Mouse (Mus musculus): Measurements from ENCODE around the gene Olfr872. TPM values are rescaled to one million over a fixed set of nuclear protein-coding genes. Genes with fewer than 3 reads are reported as not detected.
"Not testable (repeated sequence)": the region's sequence is repeated elsewhere in the genome, so short reads cannot be mapped to it uniquely, and the experiment has no call there.

Olfr872 gene
- not detected in 2 replicates for polyA plus RNA-seq (2012; rRNA removed)

GRCm38 (mm10) chr9:20236819-20237218 is at the start of gene Olfr872:
Olfr872 (plus strand) TSS chr9:20237119.
- Histone ChIP-seq H3K27ac (ENCODE audit: insufficient read depth, low read length) (no peak within 1 kb of the TSS), H3K4me3 (replicated peaks; ENCODE audit: insufficient read depth, low read depth, low read length) (no peak within 1 kb of the TSS), H3K27me3 (ENCODE audit: control insufficient read depth, insufficient read depth, low read length) (no peaks in the 10 kb centered on the region), H3K4me1 (ENCODE audit: control insufficient read depth, insufficient read depth, low read length) (no peaks in the 10 kb centered on the region)
- no peak for DNase-seq
- TF ChIP-seq POLR2A (IDR thresholded peaks at IDR 0.05; ENCODE audit: borderline replicate concordance, insufficient read depth, low read length) (no peak), CTCF (IDR thresholded peaks at IDR 0.05; ENCODE audit: borderline replicate concordance, insufficient read depth, low read depth, low read length) (no peak)

GRCm38 (mm10) chr9:20202131-20202530 is 34.8 kb upstream of the Olfr872 start:
- no peak for DNase-seq
- Histone ChIP-seq H3K27ac (ENCODE audit: insufficient read depth, low read length) (no peak overlapping the region), H3K4me1 (ENCODE audit: control insufficient read depth, insufficient read depth, low read length) (no peaks in the 10 kb centered on the region), H3K27me3 (ENCODE audit: control insufficient read depth, insufficient read depth, low read length) (no peaks in the 10 kb centered on the region), H3K4me3 (replicated peaks; ENCODE audit: insufficient read depth, low read depth, low read length) (no peak overlapping the region)
- TF ChIP-seq CTCF (IDR thresholded peaks at IDR 0.05; ENCODE audit: borderline replicate concordance, insufficient read depth, low read depth, low read length) (no peak), POLR2A (IDR thresholded peaks at IDR 0.05; ENCODE audit: borderline replicate concordance, insufficient read depth, low read length) (no peak)
- 64% methylated on average over 1 of the region's 1 CpGs for WGBS

GRCm38 (mm10) chr9:20203413-20203984 is 33.4 kb upstream of the Olfr872 start:
- not testable (repeated sequence) for H3K4me1 ChIP-seq (ENCODE audit: control insufficient read depth, insufficient read depth, low read length); DNase-seq; H3K27ac ChIP-seq (ENCODE audit: insufficient read depth, low read length); H3K4me3 ChIP-seq (replicated peaks; ENCODE audit: insufficient read depth, low read depth, low read length); H3K27me3 ChIP-seq (ENCODE audit: control insufficient read depth, insufficient read depth, low read length)
- 88% methylated on average over 7 of the region's 7 CpGs for WGBS

- Histone ChIP-seq H3K4me1 (ENCODE audit: control insufficient read depth, insufficient read depth, low read length) (no peaks in the 10 kb centered on the region), H3K27ac (ENCODE audit: insufficient read depth, low read length) (no peak overlapping the region), H3K4me3 (replicated peaks; ENCODE audit: insufficient read depth, low read depth, low read length) (no peak overlapping the region), H3K27me3 (ENCODE audit: control insufficient read depth, insufficient read depth, low read length) (no peaks in the 10 kb centered on the region)
- TF ChIP-seq POLR2A (IDR thresholded peaks at IDR 0.05; ENCODE audit: borderline replicate concordance, insufficient read depth, low read length): no peak
- no peak for TF ChIP-seq CTCF (IDR thresholded peaks at IDR 0.05; ENCODE audit: borderline replicate concordance, insufficient read depth, low read depth, low read length)
- DNase-seq: no peak
- WGBS: 31% methylated on average over 1 of the region's 1 CpGs
These were observed 26.1 kb upstream of the Olfr872 start for GRCm38 (mm10) chr9:20210812-20211211.

GRCm38 (mm10) chr9:20211477-20211876 is 25.4 kb upstream of the Olfr872 start:
- no peak overlapping the region for H3K4me3 ChIP-seq (replicated peaks; ENCODE audit: insufficient read depth, low read depth, low read length)
- 59% methylated on average over 2 of the region's 2 CpGs for WGBS
- no peaks in the 10 kb centered on the region for H3K4me1 ChIP-seq (ENCODE audit: control insufficient read depth, insufficient read depth, low read length)
- H3K27me3 ChIP-seq (ENCODE audit: control insufficient read depth, insufficient read depth, low read length): no peaks in the 10 kb centered on the region
- H3K27ac ChIP-seq (ENCODE audit: insufficient read depth, low read length): no peak overlapping the region
- DNase-seq: no peak
- TF ChIP-seq POLR2A (IDR thresholded peaks at IDR 0.05; ENCODE audit: borderline replicate concordance, insufficient read depth, low read length): no peak
- TF ChIP-seq CTCF (IDR thresholded peaks at IDR 0.05; ENCODE audit: borderline replicate concordance, insufficient read depth, low read depth, low read length): no peak

- H3K4me1 ChIP-seq (ENCODE audit: control insufficient read depth, insufficient read depth, low read length): no peaks in the 10 kb centered on the region
- TF ChIP-seq POLR2A (IDR thresholded peaks at IDR 0.05; ENCODE audit: borderline replicate concordance, insufficient read depth, low read length): no peak
- TF ChIP-seq CTCF (IDR thresholded peaks at IDR 0.05; ENCODE audit: borderline replicate concordance, insufficient read depth, low read depth, low read length): no peak
- DNase-seq: no peak
- no peak within 1 kb of the TSS for H3K4me3 ChIP-seq (replicated peaks; ENCODE audit: insufficient read depth, low read depth, low read length)
- no peak within 1 kb of the TSS for H3K27ac ChIP-seq (ENCODE audit: insufficient read depth, low read length)
- H3K27me3 ChIP-seq (ENCODE audit: control insufficient read depth, insufficient read depth, low read length): no peaks in the 10 kb centered on the region
These were observed 25.0 kb upstream of the Olfr872 start, which contains the start of gene Olfr871 for GRCm38 (mm10) chr9:20211907-20212306. Olfr871 (plus strand) TSS chr9:20212207.

- Histone ChIP-seq H3K4me1 (ENCODE audit: control insufficient read depth, insufficient read depth, low read length) (no peaks in the 10 kb centered on the region), H3K27me3 (ENCODE audit: control insufficient read depth, insufficient read depth, low read length) (no peaks in the 10 kb centered on the region), H3K27ac (ENCODE audit: insufficient read depth, low read length) (no peak overlapping the region), H3K4me3 (replicated peaks; ENCODE audit: insufficient read depth, low read depth, low read length) (no peak overlapping the region)
- TF ChIP-seq CTCF (IDR thresholded peaks at IDR 0.05; ENCODE audit: borderline replicate concordance, insufficient read depth, low read depth, low read length) (no peak), POLR2A (IDR thresholded peaks at IDR 0.05; ENCODE audit: borderline replicate concordance, insufficient read depth, low read length) (no peak)
- 59% methylated on average over 2 of the region's 2 CpGs for WGBS
- no peak for DNase-seq
These were observed 459 bp downstream of the Olfr872 start for GRCm38 (mm10) chr9:20237378-20237777.

- H3K27me3 ChIP-seq (ENCODE audit: control insufficient read depth, insufficient read depth, low read length): no peaks in the 10 kb centered on the region
- H3K27ac ChIP-seq (ENCODE audit: insufficient read depth, low read length): no peak within 1 kb of the TSS
- H3K4me3 ChIP-seq (replicated peaks; ENCODE audit: insufficient read depth, low read depth, low read length): no peak within 1 kb of the TSS
- no peak for TF ChIP-seq CTCF (IDR thresholded peaks at IDR 0.05; ENCODE audit: borderline replicate concordance, insufficient read depth, low read depth, low read length)
- no peak for TF ChIP-seq POLR2A (IDR thresholded peaks at IDR 0.05; ENCODE audit: borderline replicate concordance, insufficient read depth, low read length)
- WGBS: 86% methylated on average over 1 of the region's 1 CpGs
- DNase-seq: no peak
- no peaks in the 10 kb centered on the region for H3K4me1 ChIP-seq (ENCODE audit: control insufficient read depth, insufficient read depth, low read length)
These were observed 45.1 kb downstream of the Olfr872 start, which contains the start of gene Olfr39 for GRCm38 (mm10) chr9:20282051-20282450. Olfr39 (plus strand) TSS chr9:20282351.

GRCm38 (mm10) chr9:20295562-20295961 is 58.6 kb downstream of the Olfr872 start:
- not testable (repeated sequence) for H3K4me1 ChIP-seq (ENCODE audit: control insufficient read depth, insufficient read depth, low read length); DNase-seq; H3K27me3 ChIP-seq (ENCODE audit: control insufficient read depth, insufficient read depth, low read length); H3K27ac ChIP-seq (ENCODE audit: insufficient read depth, low read length); H3K4me3 ChIP-seq (replicated peaks; ENCODE audit: insufficient read depth, low read depth, low read length)
- WGBS: 87% methylated on average over 5 of the region's 5 CpGs
